Mouse (Mus musculus) layer of hippocampus, adult 8-10 months (tissue): ENCODE results near the gene Sun1. TPM values are rescaled to one million over a fixed set of nuclear protein-coding genes. Genes with fewer than 3 reads are reported as not detected.

Experiments used
- DNase-seq, 2 experiments: peaks; one replicate each; pipeline ENCODE4 v3.0.0; 2022; ENCODE audit warnings: low spot score in 2 of 2
- total RNA-seq, 4 experiments: library from RNA; stranded (reverse); gene quantifications; 2 replicates each; pipeline ENCODE4 v1.2.4; 2022

Gene Sun1
- total RNA-seq, 4 experiments from 2014 or later = 87.2 to 98.8 (median 91.4) TPM

DNA sequence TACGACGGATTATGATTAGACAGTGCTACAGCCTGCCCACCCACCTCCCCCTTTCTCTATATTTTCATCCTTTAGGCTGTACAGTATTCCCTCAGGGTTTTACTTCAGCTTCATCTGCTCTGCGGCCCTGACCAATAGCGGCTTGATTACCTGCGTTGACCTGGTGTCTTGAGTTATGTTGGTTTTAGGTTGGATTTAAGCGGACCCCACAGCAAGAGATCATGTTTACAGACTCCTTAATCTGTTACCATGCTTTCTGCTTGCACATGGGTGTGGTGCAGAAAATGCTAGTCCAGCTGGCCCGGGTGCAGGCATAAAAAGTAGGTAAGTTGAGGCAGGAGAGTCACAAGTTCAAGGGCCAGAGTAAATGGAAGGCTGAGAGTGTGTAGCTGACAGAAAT is 50.8 kb downstream of the Sun1 start:
- no peak for DNase-seq

DNA sequence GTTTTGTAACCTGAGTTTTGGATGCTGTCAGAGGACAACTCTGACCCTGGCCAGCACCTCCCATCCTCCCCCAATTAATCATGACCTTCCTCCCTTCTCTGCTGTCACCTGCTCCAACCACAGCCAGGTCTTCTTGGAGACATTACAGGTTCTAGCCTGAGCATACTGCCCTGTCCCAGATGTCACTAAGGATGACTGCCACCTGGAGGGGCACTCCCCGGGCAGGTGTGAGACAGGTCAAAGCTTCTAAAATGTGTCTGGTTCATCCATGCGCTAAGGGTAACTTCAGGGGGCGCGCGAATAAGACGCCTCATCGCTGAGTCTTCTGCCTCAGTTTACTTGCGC is 51.3 kb downstream of the Sun1 start:
- DNase-seq = no peak

DNA sequence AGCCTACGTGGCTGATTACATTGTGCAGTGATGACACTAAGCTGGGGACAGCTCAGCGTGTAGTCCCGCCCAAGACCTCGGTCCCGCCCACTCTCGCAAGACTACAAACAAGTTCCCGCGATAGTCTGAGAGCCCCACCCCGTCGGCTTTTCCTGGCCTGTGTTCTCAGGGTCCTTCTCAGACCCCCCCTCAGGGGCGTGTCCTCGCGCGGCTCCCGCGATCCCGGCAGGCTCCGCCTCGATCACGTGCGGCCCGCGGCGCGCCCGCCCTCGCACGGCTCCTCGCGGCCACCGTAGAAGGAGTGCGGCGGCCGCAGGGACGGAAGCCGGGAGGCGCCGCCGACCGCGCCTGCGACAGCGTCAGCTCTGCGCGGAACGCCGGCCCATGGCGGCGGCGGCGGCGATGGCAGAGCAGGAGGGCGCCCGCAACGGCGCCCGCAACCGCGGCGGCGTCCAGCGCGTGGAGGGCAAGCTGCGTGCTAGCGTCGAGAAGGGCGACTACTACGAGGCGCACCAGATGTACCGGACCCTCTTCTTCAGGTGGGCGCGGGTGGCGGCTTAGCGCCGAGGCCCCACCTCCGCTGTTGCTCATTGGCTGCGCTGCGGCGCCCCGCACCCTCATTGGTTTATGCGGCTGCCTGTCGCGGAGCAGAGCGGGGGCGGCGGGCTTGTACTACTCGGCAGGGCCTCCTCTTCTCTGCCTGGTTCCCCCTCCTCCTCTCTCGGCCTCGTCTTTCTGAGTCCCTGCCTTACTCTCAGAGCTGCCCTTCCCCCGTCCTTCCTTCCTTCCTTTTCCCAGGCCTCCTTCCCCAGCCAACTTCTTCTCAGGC is 51.9 kb downstream of the Sun1 start, which contains the start of gene Get4:
Gene Get4, plus strand, starts transcription at position 244 of the 829 bp plus-strand sequence.
- DNase-seq = peak; percentile 98 to 99

DNA sequence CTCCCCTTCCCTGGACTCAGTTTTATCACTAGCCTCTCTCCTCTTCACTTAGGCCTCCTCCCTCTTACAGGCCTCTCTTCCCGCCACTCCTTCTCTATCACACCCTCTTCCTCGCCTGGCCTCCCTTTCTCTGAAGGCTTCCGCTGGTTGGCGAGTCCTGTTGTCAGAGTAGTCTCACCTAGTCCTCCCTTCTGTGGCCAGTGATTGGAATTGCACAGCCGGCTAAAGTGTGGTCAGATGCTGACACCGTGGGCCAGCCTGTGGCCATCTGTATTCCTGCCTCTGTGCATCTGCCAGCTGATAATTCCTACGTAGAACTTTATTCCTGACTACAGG is 52.4 kb downstream of the Sun1 start:
- no peak for DNase-seq

DNA sequence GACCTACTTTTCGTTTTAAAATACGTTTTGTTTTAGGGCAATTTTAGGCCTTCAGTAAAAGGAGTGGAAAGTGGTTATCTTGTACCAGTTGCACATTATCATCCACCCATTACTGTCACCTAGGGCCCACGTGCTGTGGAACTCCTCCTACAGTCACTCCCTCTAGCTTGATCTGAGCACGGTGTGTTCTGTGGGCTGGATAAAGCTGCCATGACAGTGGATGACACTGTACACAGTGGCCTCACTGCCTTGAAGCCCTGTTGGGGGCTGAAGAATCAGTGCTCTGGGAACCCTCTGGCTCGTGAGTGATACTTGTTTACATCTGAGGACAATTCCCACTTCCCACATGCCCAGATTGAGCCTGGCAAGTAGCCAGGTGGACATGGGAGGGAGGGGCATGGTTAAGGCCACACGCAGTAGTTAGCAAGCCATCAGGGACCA is 52.9 kb downstream of the Sun1 start:
- no peak for DNase-seq

DNA sequence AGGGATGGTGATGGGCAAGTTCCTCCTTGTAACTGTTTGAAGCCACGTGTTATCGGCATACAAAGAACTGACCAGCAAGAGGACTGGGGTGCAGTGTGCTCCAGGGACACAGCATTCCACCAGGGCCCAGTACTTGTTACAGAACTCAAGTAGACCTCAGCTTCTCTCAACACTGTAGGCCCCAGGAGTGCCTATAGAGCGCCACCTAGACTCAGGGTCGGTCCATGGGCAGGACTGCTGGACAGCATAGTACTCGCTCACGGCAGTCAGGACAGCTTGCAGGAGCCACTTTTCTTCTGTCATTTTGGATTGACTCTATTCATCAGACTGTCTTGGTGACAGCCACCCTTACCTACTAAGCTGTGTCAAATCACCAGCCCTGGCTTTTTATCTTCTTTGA is 54.5 kb downstream of the Sun1 start:
- DNase-seq = no peak

DNA sequence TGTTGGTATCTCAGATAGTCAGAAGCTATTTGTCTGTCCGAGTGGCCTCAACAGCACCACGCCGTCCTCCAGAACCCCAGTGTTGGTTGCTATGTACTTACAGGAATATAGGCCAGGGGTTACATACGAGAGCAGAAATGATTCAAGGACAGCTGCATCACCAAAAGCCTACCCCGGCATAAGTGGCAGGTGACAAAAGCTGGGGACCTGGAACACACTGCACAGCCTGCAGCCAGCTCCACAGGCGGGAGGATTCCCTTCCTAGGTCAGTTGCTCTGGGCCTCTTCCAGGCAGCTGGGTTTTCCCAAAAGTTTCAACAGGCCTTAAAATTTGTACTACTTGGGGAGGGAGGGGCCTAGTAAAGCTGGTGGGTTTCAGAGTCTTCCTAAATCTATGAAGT is 55.3 kb downstream of the Sun1 start:
- no peak for DNase-seq

DNA sequence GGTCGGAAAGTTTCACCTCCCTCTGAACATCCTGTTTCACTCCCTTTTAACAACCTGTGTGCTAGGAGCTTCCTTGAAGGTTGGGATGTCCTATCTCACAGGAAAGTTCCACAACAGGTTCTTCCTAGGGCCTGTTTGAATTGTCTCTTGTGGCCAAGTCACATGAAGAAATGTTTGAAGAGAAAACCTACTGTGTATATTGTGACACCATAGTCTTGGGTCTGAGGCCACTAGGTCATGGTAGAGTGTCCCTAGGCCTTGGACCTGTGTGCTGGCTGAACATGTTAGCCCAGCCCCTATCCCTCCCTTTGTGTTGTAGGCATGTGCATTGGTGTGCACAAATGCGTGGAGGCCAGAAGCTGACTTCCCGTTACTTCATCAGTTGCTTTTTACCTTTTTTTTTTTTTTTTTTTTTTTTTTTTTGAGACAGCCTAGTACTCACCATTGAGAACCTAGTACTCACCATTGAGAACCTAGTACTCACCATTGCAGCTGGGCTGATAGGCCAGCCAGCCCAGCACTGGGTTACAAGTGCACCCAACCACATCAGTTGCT is 55.9 kb downstream of the Sun1 start:
- no peak for DNase-seq

DNA sequence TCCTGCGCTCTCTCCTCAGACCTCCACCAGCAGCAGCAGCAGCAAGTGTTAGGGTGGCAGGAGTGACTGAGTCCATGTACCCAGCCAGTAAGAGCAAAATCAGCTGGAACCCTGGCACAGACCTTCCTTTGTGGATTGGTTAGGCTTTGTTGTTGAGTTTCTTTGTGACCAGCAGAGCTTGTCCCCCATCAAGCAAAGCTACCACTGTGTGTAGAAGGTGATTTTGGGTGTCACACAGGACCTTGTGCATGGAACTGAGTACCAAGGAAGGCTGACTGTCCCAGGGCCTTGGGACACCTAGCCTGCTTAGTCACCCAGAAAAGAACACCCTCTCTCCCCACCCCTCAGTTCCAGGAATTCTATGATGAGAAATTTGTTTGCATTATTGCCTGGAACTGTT is 56.8 kb downstream of the Sun1 start:
- no peak for DNase-seq

DNA sequence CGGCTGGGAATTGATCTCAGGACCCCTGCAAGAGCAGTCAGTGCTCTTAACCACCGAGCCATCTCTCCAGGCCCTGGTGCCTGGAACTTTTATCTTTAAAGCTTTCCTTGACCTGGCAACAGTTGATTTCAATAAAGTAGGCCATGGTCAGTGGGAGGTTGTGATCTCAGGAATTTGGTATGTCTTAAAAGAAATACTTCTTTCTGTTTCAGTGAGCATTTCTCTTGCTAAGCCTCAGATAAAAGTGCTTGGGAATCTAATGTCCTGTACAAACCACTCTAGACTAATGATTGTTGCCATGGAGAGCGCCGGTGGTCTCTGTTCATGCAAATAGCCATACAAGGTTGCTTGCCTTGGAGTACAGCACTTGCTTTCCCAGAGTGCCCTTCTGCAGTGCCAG is 57.4 kb downstream of the Sun1 start:
- no peak for DNase-seq

DNA sequence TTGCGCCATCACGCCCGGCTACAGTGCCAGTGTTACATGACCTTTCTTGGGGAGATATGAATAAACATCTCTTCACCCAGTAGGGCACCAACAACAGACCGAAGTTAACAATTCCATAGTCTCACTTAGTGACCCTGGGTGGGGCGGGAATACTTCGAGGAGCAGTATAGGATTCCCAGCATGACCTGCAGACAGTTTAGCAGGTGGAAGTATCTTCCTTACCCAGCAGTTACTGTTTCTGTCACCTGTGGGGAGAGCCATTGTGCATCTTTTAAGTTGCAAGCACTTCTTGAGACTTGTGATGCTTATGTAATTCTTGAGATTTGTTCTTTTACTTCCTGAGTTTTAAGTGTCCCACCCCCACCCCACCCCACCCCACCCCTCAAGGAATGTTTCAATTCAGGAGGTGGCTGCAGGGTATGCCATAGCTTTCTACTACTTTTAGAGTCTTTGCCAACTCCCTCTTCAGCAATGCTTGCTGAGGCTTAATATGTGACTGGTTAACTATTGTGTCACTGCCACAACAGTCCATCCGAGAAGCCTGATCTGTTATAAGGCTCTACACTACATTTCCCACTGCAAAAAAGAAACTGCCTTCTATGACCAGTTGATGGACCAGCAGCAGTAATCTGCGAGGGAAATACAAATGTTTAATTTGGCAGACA is 58.1 kb downstream of the Sun1 start:
- DNase-seq = no peak

DNA sequence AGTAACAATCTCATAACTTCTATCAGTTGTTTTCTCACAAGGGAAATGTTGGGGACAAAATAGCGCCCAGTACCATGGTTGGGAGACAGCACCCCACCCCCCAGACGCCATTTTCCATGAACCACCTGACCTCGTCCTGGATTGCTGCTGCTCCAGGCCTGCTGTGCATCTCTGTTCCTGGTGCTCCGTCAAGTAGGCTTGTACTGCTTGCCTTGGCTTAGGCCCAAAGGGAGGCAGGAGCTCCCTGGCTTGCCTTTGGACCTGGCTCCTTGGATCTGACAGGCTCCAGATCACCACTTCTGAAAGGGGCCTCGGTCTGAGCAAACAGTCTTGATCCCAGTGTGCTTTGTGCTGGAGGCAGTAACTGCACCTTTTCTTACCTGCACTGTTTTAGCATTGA is 59.4 kb downstream of the Sun1 start:
- DNase-seq = no peak

DNA sequence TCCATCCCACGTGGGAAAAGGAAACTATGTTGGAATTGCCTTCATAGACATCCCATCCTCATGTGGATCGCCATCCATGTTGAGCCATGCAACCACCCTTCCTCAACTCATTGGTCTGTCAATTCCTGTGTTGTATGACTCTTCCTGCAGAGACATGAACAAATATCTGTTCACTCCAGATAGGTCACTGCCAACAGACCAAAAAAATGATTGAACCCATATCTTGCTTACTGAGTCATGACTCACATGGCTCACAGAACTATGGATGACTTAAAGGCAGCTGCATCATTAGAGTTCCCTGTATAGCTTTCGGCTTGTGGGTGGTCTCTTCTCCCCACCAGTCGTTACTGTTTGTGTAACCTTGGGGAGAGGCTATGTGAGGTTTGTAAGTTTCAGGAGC is 61.0 kb downstream of the Sun1 start:
- DNase-seq = no peak

DNA sequence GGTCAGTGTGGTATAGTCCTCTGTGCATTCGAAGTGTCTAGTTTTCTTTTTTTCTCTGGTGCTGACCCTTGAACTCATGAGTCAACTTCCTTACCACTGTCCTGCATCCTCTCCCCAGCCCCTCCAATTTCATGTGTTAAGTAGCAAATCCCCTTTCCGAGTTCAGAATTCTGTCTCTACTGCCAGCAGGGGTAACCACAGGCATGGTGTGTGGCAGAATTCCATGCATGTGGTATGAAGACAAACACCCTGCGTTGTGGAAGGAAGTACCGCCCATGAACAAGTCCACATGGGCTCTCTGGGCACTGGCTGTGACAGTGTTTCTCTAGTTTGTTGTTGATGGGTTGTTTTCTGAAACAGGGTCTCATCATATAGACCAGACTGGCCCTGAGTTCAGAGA is 67.2 kb downstream of the Sun1 start:
- no peak for DNase-seq

DNA sequence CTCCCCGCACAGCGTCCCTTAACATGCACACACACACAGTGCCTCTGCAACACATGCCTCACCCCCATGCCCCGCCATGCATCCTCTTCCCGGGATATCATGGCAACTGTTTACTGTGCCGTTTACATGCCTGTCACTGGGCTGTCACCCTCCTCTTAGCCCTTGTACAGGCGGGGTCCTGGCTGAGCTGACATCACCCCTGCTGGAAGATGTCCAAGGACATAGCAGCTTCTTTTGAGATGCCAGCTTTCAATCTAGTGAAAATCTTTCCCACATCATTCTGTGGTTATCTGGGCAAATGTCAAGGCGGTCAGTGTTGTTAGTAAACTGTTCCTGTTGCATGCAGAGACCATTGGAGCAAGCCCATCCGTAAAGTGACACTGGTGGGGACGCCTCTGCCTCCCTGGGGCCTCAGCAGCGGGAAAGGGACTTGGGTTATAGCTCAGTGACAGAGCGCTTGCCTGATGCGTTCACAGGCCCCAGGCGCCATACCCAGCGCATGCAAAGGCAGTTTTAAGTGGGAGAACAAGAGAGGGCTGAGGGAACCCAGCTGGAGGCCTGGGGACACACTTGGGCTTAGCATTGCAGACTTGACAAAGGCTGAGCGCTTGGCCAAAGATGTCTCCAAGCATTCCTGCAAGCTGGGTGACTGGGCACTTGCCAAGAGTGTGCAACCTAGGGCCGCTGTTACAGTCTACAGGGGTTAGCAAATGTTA is 70.5 kb downstream of the Sun1 start:
- DNase-seq = no peak

DNA sequence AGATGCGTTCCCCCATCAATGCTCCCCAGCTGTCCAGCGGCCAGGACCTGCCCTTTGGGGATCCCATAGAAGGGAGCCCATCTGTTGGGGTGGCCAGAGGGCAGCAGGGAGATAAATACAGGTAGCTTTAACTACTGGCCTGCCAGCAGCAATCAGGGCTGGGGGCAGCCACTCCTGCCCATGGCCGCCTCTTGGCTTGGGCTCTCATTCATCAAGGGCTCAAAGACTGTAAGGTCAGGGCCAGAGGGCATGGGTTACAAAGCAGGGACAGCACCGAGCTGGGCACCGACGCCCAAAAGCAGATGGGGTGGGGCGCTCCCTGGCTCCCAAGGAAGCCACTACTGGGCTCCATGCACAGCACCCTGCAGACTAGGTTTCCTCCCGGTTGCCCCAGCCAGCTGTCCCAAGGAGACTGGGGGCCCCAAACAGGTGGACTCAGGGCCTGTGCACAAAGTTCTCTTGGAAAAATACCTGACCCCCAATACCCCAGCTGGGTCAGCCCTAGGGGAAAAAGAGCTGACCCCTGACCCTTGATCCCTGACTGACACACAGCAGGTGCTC is 71.6 kb downstream of the Sun1 start:
- DNase-seq = no peak

DNA sequence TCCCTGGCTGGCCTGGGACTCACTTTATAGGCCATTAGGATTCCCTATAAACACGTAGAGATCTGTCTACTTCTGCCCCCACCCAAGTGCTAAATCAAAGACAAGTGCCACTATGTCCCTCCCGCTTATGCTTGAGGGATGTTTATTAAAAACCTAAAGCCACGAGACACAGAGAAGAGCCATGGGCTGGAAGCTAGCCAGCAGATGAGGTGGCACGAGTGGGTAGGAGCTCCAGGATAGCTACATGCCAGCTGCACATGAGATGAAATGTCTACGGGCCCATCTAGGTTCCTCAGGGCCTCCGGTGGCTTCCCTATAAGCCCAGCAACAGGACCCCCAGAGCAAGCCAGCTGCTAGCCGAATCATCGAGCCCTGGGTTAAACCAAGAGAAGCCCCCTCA is 76.8 kb downstream of the Sun1 start:
- no peak for DNase-seq

DNA sequence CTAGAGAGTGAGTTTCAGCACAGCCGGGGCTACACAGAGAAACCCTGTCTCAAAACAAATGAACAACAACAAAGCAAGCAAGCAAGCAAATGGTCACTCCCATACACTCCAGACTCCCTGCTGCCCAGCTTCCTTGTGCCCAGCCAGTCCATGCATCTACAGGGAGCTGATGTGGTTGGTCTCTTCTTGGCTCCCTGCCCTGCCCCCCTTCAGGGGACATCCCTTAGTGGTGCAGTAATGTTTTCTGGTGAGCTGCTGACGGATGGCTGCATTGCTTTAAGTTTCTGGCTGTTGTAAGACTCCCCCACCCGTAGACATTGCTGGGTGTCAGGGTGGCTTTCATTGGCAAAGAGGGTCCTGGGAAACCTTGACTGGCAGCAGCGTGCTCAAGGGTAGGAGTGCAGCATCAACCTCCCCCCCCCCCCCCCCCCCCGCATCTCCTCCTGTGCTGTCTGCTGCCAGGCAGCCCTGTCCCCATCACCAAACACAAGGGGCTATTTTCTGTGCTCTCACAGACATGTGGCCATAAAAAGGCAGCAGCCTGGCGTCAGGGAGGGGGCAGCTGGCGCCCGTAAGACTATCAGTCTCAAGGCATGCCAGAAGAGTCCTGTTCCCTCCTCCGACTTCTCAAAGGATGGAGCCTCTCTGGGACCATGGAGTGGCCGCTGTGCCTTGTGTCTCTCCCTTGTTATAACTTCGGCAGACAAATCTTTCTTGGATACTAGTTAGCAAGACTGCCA is 81.1 kb downstream of the Sun1 start:
- DNase-seq = no peak

DNA sequence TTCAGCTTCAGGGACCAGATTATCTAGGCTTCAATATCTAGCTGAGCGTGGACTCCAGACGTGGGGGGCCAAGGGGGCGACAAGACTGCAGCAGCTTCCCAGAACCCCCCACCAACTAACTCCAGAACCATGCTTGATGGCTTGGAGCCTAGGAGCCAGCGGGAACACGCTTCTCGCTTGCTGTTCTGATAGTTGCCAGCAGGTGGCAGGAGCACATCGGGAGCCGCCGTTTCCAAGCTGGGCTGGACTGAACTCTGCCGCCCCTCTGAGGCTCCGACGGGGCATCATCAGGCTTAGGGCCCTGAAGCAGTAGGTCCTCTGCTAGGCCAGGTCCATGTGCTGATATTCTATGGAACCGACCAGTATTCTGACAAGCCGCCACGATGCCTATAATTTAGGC is 81.8 kb downstream of the Sun1 start:
- DNase-seq = peak; percentile 67 to 90

DNA sequence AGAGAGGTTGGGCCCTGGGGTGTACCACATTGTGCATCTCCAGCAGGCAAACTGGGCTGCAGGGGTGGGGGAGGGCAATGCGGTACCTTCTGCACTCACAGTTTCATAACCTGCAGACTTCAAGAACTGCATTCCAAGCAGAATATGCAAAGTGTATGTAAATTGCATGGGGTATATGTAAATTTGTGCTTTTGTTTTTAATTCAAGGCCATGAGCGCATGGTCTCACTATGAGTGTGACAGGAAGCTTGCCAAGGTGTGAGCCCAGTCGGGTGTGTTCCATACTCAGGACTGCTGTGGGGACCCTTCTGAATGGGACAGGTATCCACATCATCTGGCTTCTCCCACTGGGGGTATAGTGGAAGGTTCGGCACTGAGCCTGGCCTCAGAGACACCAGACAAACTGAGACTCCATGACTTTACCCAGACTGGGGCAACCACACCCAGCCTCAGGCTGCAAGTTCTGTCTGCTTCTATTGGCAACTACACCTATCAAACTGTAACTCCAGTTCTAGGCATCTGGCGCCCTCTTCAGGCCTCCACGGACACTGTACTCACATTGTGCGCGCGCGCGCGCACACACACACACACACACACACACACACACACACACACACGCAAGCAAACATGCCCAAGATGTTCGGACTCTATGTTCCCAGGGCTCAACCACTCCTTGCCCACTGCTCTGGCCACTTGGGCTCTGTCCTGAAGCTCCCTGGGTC is 83.2 kb downstream of the Sun1 start:
- no peak for DNase-seq
